Mouse (Mus musculus) erythroblast, embryonic 14.5 days (primary cell): ENCODE results near the gene Hip1.

Experiments
- GATA1 ChIP-seq: IDR thresholded peaks from 2 replicates; pipeline ENCODE4 v1.6.1; 2012; ENCODE audit warnings: low read length, inconsistent platforms, mixed read lengths
- TAL1 ChIP-seq: IDR thresholded peaks from 3 replicates; pipeline ENCODE4 v1.6.1; 2012; ENCODE audit warnings: low read length, inconsistent platforms, mixed read lengths

DNA sequence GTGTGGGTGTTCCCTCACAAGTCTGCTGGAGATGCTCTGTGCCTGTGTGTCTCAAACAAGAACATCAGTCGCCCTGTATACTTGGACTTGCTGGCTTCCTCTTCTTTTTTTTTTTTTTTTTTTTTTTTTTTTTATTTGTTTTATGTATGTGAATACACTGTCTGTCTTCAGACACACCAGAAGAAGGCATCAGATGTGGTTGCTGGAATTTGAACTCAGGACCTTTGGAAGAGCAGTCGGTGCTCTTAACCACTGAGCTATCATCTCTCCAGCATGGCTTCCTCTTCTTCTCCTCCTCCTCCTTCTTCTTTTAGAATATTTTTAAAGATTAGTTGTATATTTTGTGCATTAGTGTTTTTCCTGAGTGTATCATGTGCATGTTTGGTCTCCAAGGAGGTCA, 187.4 kb downstream of the Hip1 start:
- TF ChIP-seq GATA1 (no peak), TAL1 (peak; percentile 11; the same call in 1 of the 3 replicates)
